Mouse (Mus musculus): Measurements from ENCODE around the gene Adamtsl1. TPM values are rescaled to one million over a fixed set of nuclear protein-coding genes. Genes with fewer than 3 reads are reported as not detected.

The Adamtsl1 gene
- polyA plus RNA-seq, 1 experiment: 5.2 TPM

GRCm38 (mm10) chr4:86359398-86359797 is 845.4 kb downstream of the Adamtsl1 start:
- H3K4me3 ChIP-seq (ENCODE audit: insufficient read depth, low read depth, low read length): no peak overlapping the region
- no peak for TF ChIP-seq CTCF (conservative IDR thresholded peaks at IDR 0.05; ENCODE audit: insufficient read depth, insufficient read length, low read depth, low read length)
- no peak for TF ChIP-seq POLR2A (IDR thresholded peaks at IDR 0.05; ENCODE audit: low read depth, low read length)
- WGBS: 83% methylated on average over 5 of the region's 5 CpGs
- no peaks in the 10 kb centered on the region for H3K4me1 ChIP-seq (ENCODE audit: control insufficient read depth, insufficient read depth, low read length)
- no peaks in the 10 kb centered on the region for H3K27me3 ChIP-seq (replicated peaks; ENCODE audit: control insufficient read depth, insufficient read depth, low read length)
- H3K36me3 ChIP-seq (ENCODE audit: control insufficient read depth, insufficient read depth, low read length): no peaks in the 10 kb centered on the region
- no peak overlapping the region for H3K27ac ChIP-seq (ENCODE audit: insufficient read depth, low read depth, low read length)
- no peak for DNase-seq

GRCm38 (mm10) chr4:86369055-86369454 is 855.1 kb downstream of the Adamtsl1 start:
- Histone ChIP-seq H3K27me3 (replicated peaks; ENCODE audit: control insufficient read depth, insufficient read depth, low read length) (no peaks in the 10 kb centered on the region), H3K4me3 (ENCODE audit: insufficient read depth, low read depth, low read length) (no peak overlapping the region), H3K27ac (ENCODE audit: insufficient read depth, low read depth, low read length) (no peak overlapping the region), H3K4me1 (ENCODE audit: control insufficient read depth, insufficient read depth, low read length) (no peaks in the 10 kb centered on the region), H3K36me3 (ENCODE audit: control insufficient read depth, insufficient read depth, low read length) (no peaks in the 10 kb centered on the region)
- TF ChIP-seq CTCF (conservative IDR thresholded peaks at IDR 0.05; ENCODE audit: insufficient read depth, insufficient read length, low read depth, low read length) (no peak), POLR2A (IDR thresholded peaks at IDR 0.05; ENCODE audit: low read depth, low read length) (no peak)
- no peak for DNase-seq
- WGBS: 65% methylated on average over 8 of the region's 8 CpGs

DNA sequence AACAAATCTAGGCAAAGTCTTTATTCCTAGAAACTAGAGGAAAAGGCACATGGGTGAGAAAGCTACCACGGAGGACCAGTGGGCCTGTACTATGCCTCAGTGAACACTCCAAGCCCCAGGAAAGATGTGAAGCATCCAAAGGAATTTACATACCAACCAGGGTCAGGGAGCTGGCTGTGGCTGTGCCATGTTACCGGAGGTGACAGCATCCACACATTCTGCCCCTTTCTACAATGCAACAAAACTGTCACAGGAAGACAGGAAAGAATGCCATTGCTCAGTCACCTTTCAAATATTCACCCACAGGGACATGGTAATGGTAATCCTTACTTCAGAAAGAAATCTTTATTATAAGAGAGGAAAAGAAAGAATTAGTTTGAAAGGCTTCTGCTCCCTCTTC is 859.2 kb downstream of the Adamtsl1 start:
- Histone ChIP-seq H3K4me3 (ENCODE audit: insufficient read depth, low read depth, low read length) (no peak overlapping the region), H3K27ac (ENCODE audit: insufficient read depth, low read depth, low read length) (no peak overlapping the region), H3K27me3 (replicated peaks; ENCODE audit: control insufficient read depth, insufficient read depth, low read length) (no peaks in the 10 kb centered on the region), H3K36me3 (ENCODE audit: control insufficient read depth, insufficient read depth, low read length) (no peaks in the 10 kb centered on the region), H3K4me1 (ENCODE audit: control insufficient read depth, insufficient read depth, low read length) (no peaks in the 10 kb centered on the region)
- TF ChIP-seq CTCF (conservative IDR thresholded peaks at IDR 0.05; ENCODE audit: insufficient read depth, insufficient read length, low read depth, low read length): no peak
- TF ChIP-seq POLR2A (IDR thresholded peaks at IDR 0.05; ENCODE audit: low read depth, low read length): no peak
- DNase-seq: no peak
- WGBS: 62% methylated on average over 2 of the region's 2 CpGs

GRCm38 (mm10) chr4:86383124-86383523 is 869.2 kb downstream of the Adamtsl1 start:
- DNase-seq: peak; percentile 51
- TF ChIP-seq POLR2A (IDR thresholded peaks at IDR 0.05; ENCODE audit: low read depth, low read length) (no peak), CTCF (conservative IDR thresholded peaks at IDR 0.05; ENCODE audit: insufficient read depth, insufficient read length, low read depth, low read length) (no peak)
- 43% methylated on average over 2 of the region's 2 CpGs for WGBS
- peaks cover 3% of the 10 kb centered on the region; the same call in 1 of the 2 replicates for H3K4me1 ChIP-seq (ENCODE audit: control insufficient read depth, insufficient read depth, low read length)
- no peak overlapping the region for H3K4me3 ChIP-seq (ENCODE audit: insufficient read depth, low read depth, low read length)
- H3K27me3 ChIP-seq (replicated peaks; ENCODE audit: control insufficient read depth, insufficient read depth, low read length): no peaks in the 10 kb centered on the region
- H3K36me3 ChIP-seq (ENCODE audit: control insufficient read depth, insufficient read depth, low read length): no peaks in the 10 kb centered on the region
- H3K27ac ChIP-seq (ENCODE audit: insufficient read depth, low read depth, low read length): no peak overlapping the region

- TF ChIP-seq CTCF (conservative IDR thresholded peaks at IDR 0.05; ENCODE audit: insufficient read depth, insufficient read length, low read depth, low read length) (no peak), POLR2A (IDR thresholded peaks at IDR 0.05; ENCODE audit: low read depth, low read length) (no peak)
- Histone ChIP-seq H3K4me3 (ENCODE audit: insufficient read depth, low read depth, low read length) (no peak overlapping the region), H3K27ac (ENCODE audit: insufficient read depth, low read depth, low read length) (no peak overlapping the region), H3K4me1 (ENCODE audit: control insufficient read depth, insufficient read depth, low read length) (peaks cover 3% of the 10 kb centered on the region; the same call in 1 of the 2 replicates), H3K27me3 (replicated peaks; ENCODE audit: control insufficient read depth, insufficient read depth, low read length) (no peaks in the 10 kb centered on the region), H3K36me3 (ENCODE audit: control insufficient read depth, insufficient read depth, low read length) (no peaks in the 10 kb centered on the region)
- peak; percentile 7 for DNase-seq
- 70% methylated on average over 6 of the region's 6 CpGs for WGBS
Measured at GRCm38 (mm10) chr4:86385121-86385520, 871.1 kb downstream of the Adamtsl1 start.

GRCm38 (mm10) chr4:86388430-86388829 is 874.5 kb downstream of the Adamtsl1 start:
- Histone ChIP-seq H3K4me1 (ENCODE audit: control insufficient read depth, insufficient read depth, low read length) (no peaks in the 10 kb centered on the region), H3K36me3 (ENCODE audit: control insufficient read depth, insufficient read depth, low read length) (no peaks in the 10 kb centered on the region), H3K4me3 (ENCODE audit: insufficient read depth, low read depth, low read length) (no peak overlapping the region), H3K27ac (ENCODE audit: insufficient read depth, low read depth, low read length) (no peak overlapping the region), H3K27me3 (replicated peaks; ENCODE audit: control insufficient read depth, insufficient read depth, low read length) (no peaks in the 10 kb centered on the region)
- 51% methylated on average over 5 of the region's 5 CpGs for WGBS
- no peak for TF ChIP-seq POLR2A (IDR thresholded peaks at IDR 0.05; ENCODE audit: low read depth, low read length)
- TF ChIP-seq CTCF (conservative IDR thresholded peaks at IDR 0.05; ENCODE audit: insufficient read depth, insufficient read length, low read depth, low read length): no peak
- DNase-seq: peak; percentile 71

DNA sequence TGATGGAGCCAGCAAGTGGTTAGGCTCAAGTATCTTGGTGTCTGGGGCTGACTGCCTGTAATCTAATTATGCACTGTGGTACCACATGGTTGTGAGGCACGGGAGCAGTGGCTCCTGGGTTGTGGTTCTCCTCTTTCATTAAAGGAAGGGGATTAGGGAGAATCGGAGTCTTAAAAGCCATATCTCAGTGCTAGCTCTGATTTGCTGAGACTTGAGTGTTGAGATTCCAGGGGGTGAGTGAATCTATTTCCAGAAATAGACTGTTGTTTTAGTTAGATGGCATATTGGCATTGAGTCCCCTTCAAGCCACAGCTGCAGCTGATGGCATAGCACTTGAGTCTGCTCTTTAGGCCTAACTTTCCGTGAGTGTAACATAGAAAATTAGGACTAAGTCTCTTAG is 877.2 kb downstream of the Adamtsl1 start:
- DNase-seq: no peak
- Histone ChIP-seq H3K4me3 (ENCODE audit: insufficient read depth, low read depth, low read length) (no peak overlapping the region), H3K27me3 (replicated peaks; ENCODE audit: control insufficient read depth, insufficient read depth, low read length) (no peaks in the 10 kb centered on the region), H3K27ac (ENCODE audit: insufficient read depth, low read depth, low read length) (no peak overlapping the region), H3K4me1 (ENCODE audit: control insufficient read depth, insufficient read depth, low read length) (no peaks in the 10 kb centered on the region), H3K36me3 (ENCODE audit: control insufficient read depth, insufficient read depth, low read length) (no peaks in the 10 kb centered on the region)
- TF ChIP-seq POLR2A (IDR thresholded peaks at IDR 0.05; ENCODE audit: low read depth, low read length) (no peak), CTCF (conservative IDR thresholded peaks at IDR 0.05; ENCODE audit: insufficient read depth, insufficient read length, low read depth, low read length) (no peak)
- WGBS: 84% methylated on average over 3 of the region's 3 CpGs

Data from kidney, adult 2 months (tissue).